Mouse (Mus musculus) kidney, embryonic 14.5 days (tissue): ENCODE measurements around the gene Tango2. TPM values are rescaled to one million over a fixed set of nuclear protein-coding genes. Genes with fewer than 3 reads are reported as not detected.
A peak's percentile ranks its signal among the peaks of the same experiment; 100 is the strongest.

Experiments used
- ATAC-seq: fragments of 200-750 bp; cut with Nextera tagmentation; 2 replicates; pipeline ENCODE4 v1.8.0; 2017; ENCODE audit warnings: moderate number of reproducible peaks, mild to moderate bottlenecking, moderate TSS enrichment, moderate library complexity; ENCODE audit not compliant: low FRiP score, low TSS enrichment
- H3K27ac ChIP-seq: fragments of 300-500 bp; sonication (generic); 2 replicates; pipeline ENCODE4 v1.5.1; 2014; ENCODE audit warnings: low read depth, mild to moderate bottlenecking, low read length, moderate library complexity, mixed read lengths
- H3K27me3 ChIP-seq: fragments of 300-500 bp; sonication (generic); 2 replicates; pipeline ENCODE4 v1.6.1; 2014; ENCODE audit warnings: mild to moderate bottlenecking, low read length; ENCODE audit not compliant: control insufficient read depth, insufficient read depth
- H3K36me3 ChIP-seq: fragments of 300-500 bp; sonication (generic); 2 replicates; pipeline ENCODE4 v1.6.1; 2014; ENCODE audit warnings: low read length, mixed read lengths; ENCODE audit not compliant: control insufficient read depth, insufficient read depth
- H3K4me1 ChIP-seq: fragments of 300-500 bp; sonication (generic); 2 replicates; pipeline ENCODE4 v1.6.1; 2014; ENCODE audit warnings: low read length, mixed read lengths; ENCODE audit not compliant: control insufficient read depth, insufficient read depth
- H3K4me2 ChIP-seq: fragments of 300-500 bp; sonication (generic); replicated peaks from 2 replicates; pipeline ENCODE4 v1.6.1; 2014; ENCODE audit warnings: low read depth, mild to moderate bottlenecking, low read length
- H3K4me3 ChIP-seq: fragments of 300-500 bp; sonication (generic); 2 replicates; pipeline ENCODE4 v1.5.1; 2014; ENCODE audit warnings: mild to moderate bottlenecking, low read length
- H3K9ac ChIP-seq: fragments of 300-500 bp; sonication (generic); 2 replicates; pipeline ENCODE4 v1.6.1; 2014; ENCODE audit warnings: low read depth, mild to moderate bottlenecking, low read length, moderate library complexity
- H3K9me3 ChIP-seq: fragments of 300-500 bp; sonication (generic); 2 replicates; pipeline ENCODE4 v1.6.1; 2016; ENCODE audit warnings: low read length; ENCODE audit not compliant: control insufficient read depth
- WGBS: fragments of 180-500 bp; shearing (Covaris S2); extraction: QIAGEN DNeasy Blood & Tissue Kit; methylation state at CpG from one replicate; pipeline ENCODE4 v1.1.7; 2014; 5-methylcytosine and 5-hydroxymethylcytosine counted together
- microRNA counts: library from miRNA; unstranded; fragments of <30 nt; microRNA quantifications from one replicate; lab custom pipeline; 2017
- microRNA-seq: library from miRNA; unstranded; fragments of <30 nt; microRNA quantifications from one replicate; pipeline ENCODE4, GENCODE M21; 2016
- polyA plus RNA-seq: library from polyadenylated mRNA; unstranded; fragments of >200 nt; fragmentation: Nextera tagmentation; extraction: Ambion mirVana; gene quantifications from 2 replicates; pipeline ENCODE4 v1.2.1, GENCODE M21; 2014

Tango2 gene
- polyA plus RNA-seq, 1 experiment from 2014 or later = 19.8 TPM

GRCm38 (mm10) chr16:18265024-18265423 lies 82.9 kb downstream of the Tango2 start:
- H3K36me3 ChIP-seq = peaks cover 89% of the 10 kb centered on the region
- H3K9me3 ChIP-seq = no peaks in the 10 kb centered on the region
- WGBS = 87% methylated on average over 2 of the region's 2 CpGs

GRCm38 (mm10) chr16:18258221-18258620 lies 89.7 kb downstream of the Tango2 start, which contains the start of gene Gm49776:
Gene Gm49776 (minus strand): TSS chr16:18258321.
- WGBS = 92% methylated on average over 2 of the region's 2 CpGs
- Histone ChIP-seq H3K27me3 (no peaks in the 10 kb centered on the region), H3K4me2 (no peak within 1 kb of the TSS), H3K9ac (no peak within 1 kb of the TSS), H3K4me1 (no peaks in the 10 kb centered on the region), H3K4me3 (no peak within 1 kb of the TSS), H3K9me3 (no peaks in the 10 kb centered on the region), H3K27ac (no peak within 1 kb of the TSS), H3K36me3 (peaks cover 91% of the 10 kb centered on the region)
- ATAC-seq = no peak

More at GRCm38 (mm10) chr16:18265024-18265423, 82.9 kb downstream of the Tango2 start:
- H3K9ac ChIP-seq = no peak overlapping the region
- H3K27me3 ChIP-seq = no peaks in the 10 kb centered on the region
- no peak for ATAC-seq
- H3K4me1 ChIP-seq = no peaks in the 10 kb centered on the region
- no peak overlapping the region for H3K27ac ChIP-seq
- H3K4me2 ChIP-seq = no peak overlapping the region
- H3K4me3 ChIP-seq = no peak overlapping the region

- Histone ChIP-seq H3K27ac (no peak overlapping the region), H3K4me3 (no peak overlapping the region), H3K27me3 (no peaks in the 10 kb centered on the region), H3K36me3 (peaks cover 78% of the 10 kb centered on the region), H3K4me1 (peaks cover 16% of the 10 kb centered on the region), H3K9ac (no peak overlapping the region), H3K9me3 (no peaks in the 10 kb centered on the region), H3K4me2 (no peak overlapping the region)
- WGBS = 100% methylated on average over 1 of the region's 1 CpGs
- no peak for ATAC-seq
Measured at GRCm38 (mm10) chr16:18253866-18254265, 94.0 kb downstream of the Tango2 start.

- WGBS = 79% methylated on average over 6 of the region's 6 CpGs
- H3K36me3 ChIP-seq = peaks cover 68% of the 10 kb centered on the region
- H3K9me3 ChIP-seq = no peaks in the 10 kb centered on the region
- no peak overlapping the region for H3K9ac ChIP-seq
- H3K4me2 ChIP-seq = no peak overlapping the region
- no peak overlapping the region for H3K4me3 ChIP-seq
- no peak for ATAC-seq
- H3K4me1 ChIP-seq = peaks cover 16% of the 10 kb centered on the region
- no peak overlapping the region for H3K27ac ChIP-seq
- H3K27me3 ChIP-seq = no peaks in the 10 kb centered on the region
Measured at GRCm38 (mm10) chr16:18252736-18253135, 95.2 kb downstream of the Tango2 start.

- Histone ChIP-seq H3K27ac (no peak overlapping the region), H3K27me3 (no peaks in the 10 kb centered on the region), H3K36me3 (peaks cover 62% of the 10 kb centered on the region), H3K4me2 (peak overlapping the region; percentile 83), H3K4me1 (peaks cover 27% of the 10 kb centered on the region), H3K4me3 (peak overlapping the region; percentile 89; the same call in 1 of the 2 replicates), H3K9ac (peak overlapping the region; percentile 14; the same call in 1 of the 2 replicates), H3K9me3 (no peaks in the 10 kb centered on the region)
- WGBS = 66% methylated on average over 10 of the region's 10 CpGs
- no peak for ATAC-seq
Measured at GRCm38 (mm10) chr16:18250828-18251790, 96.8 kb downstream of the Tango2 start.

MicroRNAs within 50 kb of the gene (microRNA counts, 519-probe panel; counts per million panel counts)
- microRNA mmu-miR-1306 (lab: Ali Mortazavi, UCI) (not detected), microRNA mmu-miR-185 (lab: Ali Mortazavi, UCI) (3,405 counts per million, percentile 14 among the panel's probes with 10 or more counts)

Small RNA genes lying within 50 kb of the gene (microRNA-seq; reads per million reads assigned to microRNA genes)
- gene Gm24572 = 3.4 reads per million, percentile 12 among the genes with 10 or more reads in this experiment
- gene Gm26219 = not detected
- 275 reads per million, percentile 68 among the genes with 10 or more reads in this experiment for gene Mir1306
- gene Mir185 = 151 reads per million, percentile 59 among the genes with 10 or more reads in this experiment

Other genes starting within 250 kb of the Tango2 start
- 3.6 and 4.7 TPM in 2 replicates for gene Rtn4r, start 220.5 kb downstream of the Tango2 start, polyA plus RNA-seq
- not detected in 2 replicates for gene Ccdc188, start 130.2 kb downstream of the Tango2 start, polyA plus RNA-seq
- gene Zdhhc8, start 113.0 kb downstream of the Tango2 start, polyA plus RNA-seq = 14.4 and 17.2 TPM in 2 replicates
- gene Trmt2a, start 99.4 kb downstream of the Tango2 start, polyA plus RNA-seq = 78.3 and 83.4 TPM in 2 replicates
- 846 and 1,191 TPM in 2 replicates for gene Ranbp1, start 99.4 kb downstream of the Tango2 start, polyA plus RNA-seq
- 1.2 and 1.9 TPM in 2 replicates for gene Gm49776, start 89.8 kb downstream of the Tango2 start, polyA plus RNA-seq
- gene Dgcr8, start 58.9 kb downstream of the Tango2 start, polyA plus RNA-seq = 29.9 and 41.4 TPM in 2 replicates
- gene Arvcf, start 79 bp upstream of the Tango2 start, polyA plus RNA-seq = 16.3 and 27.0 TPM in 2 replicates
- gene Txnrd2, start 78.3 kb upstream of the Tango2 start, polyA plus RNA-seq = 21.9 and 23.6 TPM in 2 replicates
- gene Comt, start 78.7 kb upstream of the Tango2 start, polyA plus RNA-seq = 78.7 and 89.0 TPM in 2 replicates
- 16.3 and 18.0 TPM in 2 replicates for gene Gnb1l, start 150.6 kb upstream of the Tango2 start, polyA plus RNA-seq
- gene Rtl10, start 150.8 kb upstream of the Tango2 start, polyA plus RNA-seq = 1.9 and 3.0 TPM in 2 replicates
- gene Tbx1, start 242.6 kb upstream of the Tango2 start, polyA plus RNA-seq = 0.61 and 0.63 TPM in 2 replicates